Mouse (Mus musculus): ENCODE data around the gene Rnf220.

DNA sequence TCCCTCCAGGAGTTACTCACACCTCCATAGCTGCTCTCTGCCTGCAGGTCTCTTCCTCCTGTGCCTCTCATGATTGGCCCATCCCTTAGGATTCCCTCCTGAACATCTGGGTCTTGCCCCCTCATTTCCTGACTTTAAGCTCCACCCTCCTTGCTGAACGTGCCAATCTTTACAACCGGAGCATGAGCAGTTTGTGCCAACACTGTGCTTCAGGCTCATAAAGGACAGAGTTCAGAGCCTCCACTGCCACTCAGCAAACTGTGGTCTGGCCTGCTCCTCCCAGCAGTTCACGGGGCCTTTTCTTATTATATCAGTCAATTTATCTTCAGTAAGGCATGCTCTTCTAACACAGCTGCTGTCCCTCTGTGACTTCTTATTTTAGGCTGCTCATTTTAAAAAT, 93.4 kb downstream of the Rnf220 start:
- TF ChIP-seq CTCF (conservative IDR thresholded peaks at IDR 0.05; ENCODE audit: low read length) (no peak), POU5F1 (IDR thresholded peaks at IDR 0.05; ENCODE audit: borderline replicate concordance, low read length) (no peak)
